ENCODE assay signal across 13 mouse cellular contexts in the genomic region with DNA sequence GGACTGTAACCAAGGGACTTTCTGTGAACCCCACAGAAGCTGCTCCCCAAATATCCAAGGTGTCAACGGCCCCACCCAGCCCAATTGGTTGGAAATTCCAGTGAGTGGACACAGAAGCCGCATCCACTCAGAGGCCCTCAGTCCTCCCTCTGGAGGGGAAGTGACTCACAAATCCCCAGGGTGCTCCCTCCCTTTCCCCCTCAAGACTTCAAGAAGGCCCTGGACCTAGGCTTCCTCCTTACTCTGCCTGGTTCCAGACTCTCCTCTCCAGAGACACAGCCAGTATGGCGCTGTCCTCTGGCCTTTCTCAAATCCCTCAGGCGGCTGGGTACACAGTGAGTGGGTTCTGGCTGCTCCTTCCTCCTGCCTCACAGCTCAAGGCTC.
DNase-seq lines count a peak whose midpoint lies in the region; ATAC-seq and TF ChIP-seq lines count a peak whose summit lies in the region.
"Had no signal": no experiment of that assay in that cellular context is flagged by ENCODE, and none has a peak within 500 bp of the region (broad histone marks: within the 10 kb centered on the region; RNA-seq: fewer than 3 reads in every experiment).

No protein-coding gene starts in this region.

- no peak for TF ChIP-seq CTCF in heart, postnatal 0 days (IDR thresholded peaks at IDR 0.05; ENCODE audit: low read depth)

- peaks cover 54% of the 10 kb centered on the region for H3K4me1 ChIP-seq in embryonic facial prominence, embryonic 15.5 days
- peaks cover 47% of the 10 kb centered on the region for H3K4me1 ChIP-seq in heart, postnatal 0 days (ENCODE audit: control insufficient read depth, insufficient read depth)
- H3K4me1 ChIP-seq in forebrain, embryonic 12.5 days: peaks cover 41% of the 10 kb centered on the region

- H3K9ac ChIP-seq in embryonic facial prominence, embryonic 15.5 days: no peak overlapping the region
- H3K9ac ChIP-seq in heart, postnatal 0 days (replicated peaks; ENCODE audit: low read depth, low read length): no peak overlapping the region
- H3K9ac ChIP-seq in forebrain, embryonic 12.5 days: no peak overlapping the region
- H3K9ac ChIP-seq: lung, embryonic 15.5 days had no signal

- ATAC-seq in embryonic facial prominence, embryonic 15.5 days (ENCODE audit: insufficient number of reproducible peaks, low FRiP score, low TSS enrichment, low read depth): no peak
- no peak for ATAC-seq in heart, postnatal 0 days (ENCODE audit: insufficient read depth, low read depth)
- no peak for ATAC-seq in forebrain, embryonic 12.5 days (ENCODE audit: low FRiP score)
- ATAC-seq: CD4-positive, CD25-positive, alpha-beta regulatory T cell, adult 4 months; midbrain, embryonic 16.5 days had no signal

- no peak for TF ChIP-seq EP300 in heart, postnatal 0 days (IDR thresholded peaks at IDR 0.05; ENCODE audit: low read depth)

- no peaks in the 10 kb centered on the region for H3K27me3 ChIP-seq in embryonic facial prominence, embryonic 15.5 days
- no peaks in the 10 kb centered on the region for H3K27me3 ChIP-seq in heart, postnatal 0 days (ENCODE audit: control insufficient read depth, insufficient read depth, low read length)
- H3K27me3 ChIP-seq in forebrain, embryonic 12.5 days: peaks cover under 1% of the 10 kb centered on the region; the same call in 1 of the 2 replicates
- H3K27me3 ChIP-seq: lung, embryonic 15.5 days had no signal

- no peaks in the 10 kb centered on the region for H3K9me3 ChIP-seq in embryonic facial prominence, embryonic 15.5 days (replicated peaks)
- no peaks in the 10 kb centered on the region for H3K9me3 ChIP-seq in heart, postnatal 0 days (replicated peaks; ENCODE audit: control insufficient read depth, low read length)
- no peaks in the 10 kb centered on the region for H3K9me3 ChIP-seq in forebrain, embryonic 12.5 days
- H3K9me3 ChIP-seq: hindbrain, embryonic 10.5 days; lung, embryonic 15.5 days had no signal

- H3K27ac ChIP-seq in embryonic facial prominence, embryonic 15.5 days (replicated peaks): 0 out of 2 replicates have a peak overlapping the region, but pooled peaks have one; percentile 34
- peak overlapping the region; percentile 98 for H3K27ac ChIP-seq in heart, postnatal 0 days (ENCODE audit: low read depth)
- H3K27ac ChIP-seq in forebrain, embryonic 12.5 days: no peak overlapping the region
- H3K27ac ChIP-seq: hindbrain, embryonic 10.5 days; kidney, postnatal 0 days; lung, embryonic 15.5 days had no signal

- H3K4me2 ChIP-seq in embryonic facial prominence, embryonic 15.5 days (replicated peaks): no peak overlapping the region
- H3K4me2 ChIP-seq in heart, postnatal 0 days (ENCODE audit: low read depth, low read length): no peak overlapping the region
- H3K4me2 ChIP-seq in forebrain, embryonic 12.5 days: no peak overlapping the region
- H3K4me2 ChIP-seq: lung, embryonic 15.5 days had no signal

- intact Hi-C loops in gastrocnemius, postnatal 14 days (cut with DNase I; ENCODE audit: low total_unique reads): no loop called here

- DNase-seq in gastrocnemius, postnatal 25 days: peak; percentile 33
- no peak for DNase-seq in gastrocnemius, postnatal 14 days
- peak; percentile 85 for DNase-seq in 3T3-L1 (ENCODE audit: low read depth, low spot score)
- peak; percentile 34 for DNase-seq in heart, postnatal 0 days (ENCODE audit: low spot score)
- no peak for DNase-seq in thymus, postnatal 0 days (ENCODE audit: low spot score)
- DNase-seq in cerebellum, postnatal 25 days: no peak

- WGBS in embryonic facial prominence, embryonic 15.5 days: 77% methylated on average over 4 of the region's 4 CpGs
- 56% methylated on average over 4 of the region's 4 CpGs for WGBS in heart, postnatal 0 days
- 89% methylated on average over 4 of the region's 4 CpGs for WGBS in forebrain, embryonic 12.5 days

- no peaks in the 10 kb centered on the region for H3K36me3 ChIP-seq in embryonic facial prominence, embryonic 15.5 days
- H3K36me3 ChIP-seq in heart, postnatal 0 days (replicated peaks; ENCODE audit: control insufficient read depth, insufficient read depth, low read length): no peaks in the 10 kb centered on the region
- no peaks in the 10 kb centered on the region for H3K36me3 ChIP-seq in forebrain, embryonic 12.5 days (replicated peaks)
- H3K36me3 ChIP-seq: lung, embryonic 15.5 days had no signal

- no peak overlapping the region for H3K4me3 ChIP-seq in embryonic facial prominence, embryonic 15.5 days (replicated peaks)
- H3K4me3 ChIP-seq in heart, postnatal 0 days (ENCODE audit: low read depth, low read length): no peak overlapping the region
- H3K4me3 ChIP-seq in forebrain, embryonic 12.5 days (replicated peaks): no peak overlapping the region
- H3K4me3 ChIP-seq: hindbrain, embryonic 10.5 days; lung, embryonic 15.5 days had no signal

Comparison
In these comparisons a context has a peak if more than half of its experiments do, and no peak if none do; other contexts are left out.
1. DNase-seq: peak in gastrocnemius, postnatal 25 days (single experiment), 3T3-L1 (single experiment) and heart, postnatal 0 days (single experiment); none in gastrocnemius, postnatal 14 days (single experiment), thymus, postnatal 0 days (single experiment) and cerebellum, postnatal 25 days (0 of 2).